Mouse (Mus musculus): Measurements from ENCODE around the gene Pdlim5.
"Not testable (repeated sequence)": the region's sequence is repeated elsewhere in the genome, so short reads cannot be mapped to it uniquely, and the experiment has no call there.

The Pdlim5 gene

GRCm38 (mm10) chr3:142395520-142396193 lies at the start of gene Pdlim5:
Pdlim5 (minus strand) TSS chr3:142395696.
- peak; percentile 92 for DNase-seq (ENCODE audit: low read depth)

- DNase-seq (ENCODE audit: low read depth): no peak
Observed at GRCm38 (mm10) chr3:142443710-142444043, 48.2 kb upstream of the Pdlim5 start.

GRCm38 (mm10) chr3:142443006-142443709 lies 47.7 kb upstream of the Pdlim5 start:
- peak; percentile 92 for DNase-seq (ENCODE audit: low read depth)

- no peak for DNase-seq (ENCODE audit: low read depth)
Observed at GRCm38 (mm10) chr3:142442161-142442560, 46.7 kb upstream of the Pdlim5 start.

- no peak for DNase-seq (ENCODE audit: low read depth)
Observed at GRCm38 (mm10) chr3:142441142-142441541, 45.6 kb upstream of the Pdlim5 start.

- no peak for DNase-seq (ENCODE audit: low read depth)
Observed at GRCm38 (mm10) chr3:142440191-142440590, 44.7 kb upstream of the Pdlim5 start.

- peak; percentile 28 for DNase-seq (ENCODE audit: low read depth)
Observed at GRCm38 (mm10) chr3:142439591-142440093, 44.1 kb upstream of the Pdlim5 start.

- DNase-seq (ENCODE audit: low read depth): not testable (repeated sequence)
Observed at GRCm38 (mm10) chr3:142438630-142439029, 43.1 kb upstream of the Pdlim5 start.

GRCm38 (mm10) chr3:142436824-142437223 lies 41.3 kb upstream of the Pdlim5 start:
- no peak for DNase-seq (ENCODE audit: low read depth)

- DNase-seq (ENCODE audit: low read depth): no peak
Observed at GRCm38 (mm10) chr3:142436212-142436611, 40.7 kb upstream of the Pdlim5 start.

- DNase-seq (ENCODE audit: low read depth): no peak
Observed at GRCm38 (mm10) chr3:142434786-142435168, 39.3 kb upstream of the Pdlim5 start.

- no peak for DNase-seq (ENCODE audit: low read depth)
Observed at GRCm38 (mm10) chr3:142434127-142434785, 38.8 kb upstream of the Pdlim5 start.

- no peak for DNase-seq (ENCODE audit: low read depth)
Observed at GRCm38 (mm10) chr3:142431481-142431880, 36.0 kb upstream of the Pdlim5 start.

GRCm38 (mm10) chr3:142430048-142430447 lies 34.6 kb upstream of the Pdlim5 start:
- DNase-seq (ENCODE audit: low read depth): no peak

- DNase-seq (ENCODE audit: low read depth): no peak
Observed at GRCm38 (mm10) chr3:142426806-142427205, 31.3 kb upstream of the Pdlim5 start.

- no peak for DNase-seq (ENCODE audit: low read depth)
Observed at GRCm38 (mm10) chr3:142424134-142424533, 28.6 kb upstream of the Pdlim5 start.

GRCm38 (mm10) chr3:142423501-142423917 lies 28.0 kb upstream of the Pdlim5 start:
- DNase-seq (ENCODE audit: low read depth): no peak

GRCm38 (mm10) chr3:142422229-142422628 lies 26.7 kb upstream of the Pdlim5 start:
- no peak for DNase-seq (ENCODE audit: low read depth)

- no peak for DNase-seq (ENCODE audit: low read depth)
Observed at GRCm38 (mm10) chr3:142421470-142421869, 26.0 kb upstream of the Pdlim5 start.

GRCm38 (mm10) chr3:142417996-142418395 lies 22.5 kb upstream of the Pdlim5 start:
- DNase-seq (ENCODE audit: low read depth): no peak

- DNase-seq (ENCODE audit: low read depth): peak; percentile 75
Observed at GRCm38 (mm10) chr3:142413345-142413885, 17.9 kb upstream of the Pdlim5 start.

- no peak for DNase-seq (ENCODE audit: low read depth)
Observed at GRCm38 (mm10) chr3:142410930-142411329, 15.4 kb upstream of the Pdlim5 start.

Data from 416B (cell line).